Mouse (Mus musculus): ENCODE measurements around the gene Sox6. TPM values are rescaled to one million over a fixed set of nuclear protein-coding genes. Genes with fewer than 3 reads are reported as not detected.

Gene Sox6
- polyA plus RNA-seq, 1 experiment from 2014 or later = 37.5 TPM

GRCm38 (mm10) chr7:116035504-116035903 lies 3.1 kb downstream of the Sox6 start:
- Histone ChIP-seq H3K27me3 (ENCODE audit: control insufficient read depth, insufficient read depth, low read length) (peaks cover 34% of the 10 kb centered on the region), H3K9me3 (replicated peaks; ENCODE audit: control insufficient read depth, low read length) (no peaks in the 10 kb centered on the region), H3K36me3 (ENCODE audit: control insufficient read depth, insufficient read depth, low read length) (no peaks in the 10 kb centered on the region), H3K4me3 (replicated peaks; ENCODE audit: low read length) (no peak overlapping the region), H3K9ac (ENCODE audit: low read length) (no peak overlapping the region), H3K4me2 (ENCODE audit: low read depth, low read length) (0 out of 2 replicates have a peak overlapping the region, but pooled peaks have one; percentile 98), H3K27ac (ENCODE audit: low read length) (no peak overlapping the region), H3K4me1 (ENCODE audit: control insufficient read depth, insufficient read depth, low read length) (peaks cover 18% of the 10 kb centered on the region)
- ATAC-seq (ENCODE audit: insufficient read depth, low FRiP score) = no peak
- WGBS = 61% methylated on average over 4 of the region's 4 CpGs

GRCm38 (mm10) chr7:116034282-116034758 lies 4.3 kb downstream of the Sox6 start:
- ATAC-seq (ENCODE audit: insufficient read depth, low FRiP score) = peak; percentile 52
- H3K27ac ChIP-seq (ENCODE audit: low read length) = peak overlapping the region; percentile 83
- H3K9me3 ChIP-seq (replicated peaks; ENCODE audit: control insufficient read depth, low read length) = no peaks in the 10 kb centered on the region
- H3K4me1 ChIP-seq (ENCODE audit: control insufficient read depth, insufficient read depth, low read length) = peaks cover 15% of the 10 kb centered on the region
- H3K9ac ChIP-seq (ENCODE audit: low read length) = peak overlapping the region; percentile 77
- H3K27me3 ChIP-seq (ENCODE audit: control insufficient read depth, insufficient read depth, low read length) = peaks cover 33% of the 10 kb centered on the region
- peak overlapping the region; percentile 63 for H3K4me3 ChIP-seq (replicated peaks; ENCODE audit: low read length)
- under 1% methylated on average over 25 of the region's 25 CpGs for WGBS
- H3K4me2 ChIP-seq (ENCODE audit: low read depth, low read length) = peak overlapping the region; percentile 98
- H3K36me3 ChIP-seq (ENCODE audit: control insufficient read depth, insufficient read depth, low read length) = no peaks in the 10 kb centered on the region

GRCm38 (mm10) chr7:116033371-116034241 lies 5.0 kb downstream of the Sox6 start:
- peak overlapping the region; percentile 77 for H3K9ac ChIP-seq (ENCODE audit: low read length)
- peaks cover 30% of the 10 kb centered on the region for H3K27me3 ChIP-seq (ENCODE audit: control insufficient read depth, insufficient read depth, low read length)
- H3K4me3 ChIP-seq (replicated peaks; ENCODE audit: low read length) = peak overlapping the region; percentile 63
- H3K4me2 ChIP-seq (ENCODE audit: low read depth, low read length) = peak overlapping the region; percentile 98
- under 1% methylated on average over 54 of the region's 54 CpGs for WGBS
- peaks cover 12% of the 10 kb centered on the region for H3K4me1 ChIP-seq (ENCODE audit: control insufficient read depth, insufficient read depth, low read length)
- ATAC-seq (ENCODE audit: insufficient read depth, low FRiP score) = peak; percentile 51
- H3K27ac ChIP-seq (ENCODE audit: low read length) = peak overlapping the region; percentile 83
- H3K9me3 ChIP-seq (replicated peaks; ENCODE audit: control insufficient read depth, low read length) = no peaks in the 10 kb centered on the region
- H3K36me3 ChIP-seq (ENCODE audit: control insufficient read depth, insufficient read depth, low read length) = no peaks in the 10 kb centered on the region

- WGBS = under 1% methylated on average over 11 of the region's 11 CpGs
- H3K4me1 ChIP-seq (ENCODE audit: control insufficient read depth, insufficient read depth, low read length) = peaks cover 12% of the 10 kb centered on the region
- H3K9me3 ChIP-seq (replicated peaks; ENCODE audit: control insufficient read depth, low read length) = no peaks in the 10 kb centered on the region
- H3K36me3 ChIP-seq (ENCODE audit: control insufficient read depth, insufficient read depth, low read length) = no peaks in the 10 kb centered on the region
- ATAC-seq (ENCODE audit: insufficient read depth, low FRiP score) = 0 out of 2 replicates have a peak, but pooled peaks have one; percentile 21
- H3K4me2 ChIP-seq (ENCODE audit: low read depth, low read length) = peak overlapping the region; percentile 98
- peak overlapping the region; percentile 87 for H3K9ac ChIP-seq (ENCODE audit: low read length)
- peaks cover 30% of the 10 kb centered on the region for H3K27me3 ChIP-seq (ENCODE audit: control insufficient read depth, insufficient read depth, low read length)
- H3K27ac ChIP-seq (ENCODE audit: low read length) = peak overlapping the region; percentile 85
- H3K4me3 ChIP-seq (replicated peaks; ENCODE audit: low read length) = peak overlapping the region; percentile 63
These were observed 5.8 kb downstream of the Sox6 start for GRCm38 (mm10) chr7:116032596-116033307.

GRCm38 (mm10) chr7:116031718-116032595 lies 6.6 kb downstream of the Sox6 start:
- WGBS = under 1% methylated on average over 65 of the region's 65 CpGs
- no peaks in the 10 kb centered on the region for H3K36me3 ChIP-seq (ENCODE audit: control insufficient read depth, insufficient read depth, low read length)
- H3K9ac ChIP-seq (ENCODE audit: low read length) = peak overlapping the region; percentile 87
- peak overlapping the region; percentile 98 for H3K4me2 ChIP-seq (ENCODE audit: low read depth, low read length)
- peak overlapping the region; percentile 63 for H3K4me3 ChIP-seq (replicated peaks; ENCODE audit: low read length)
- H3K27ac ChIP-seq (ENCODE audit: low read length) = peak overlapping the region; percentile 85
- peak; percentile 68 for ATAC-seq (ENCODE audit: insufficient read depth, low FRiP score)
- H3K27me3 ChIP-seq (ENCODE audit: control insufficient read depth, insufficient read depth, low read length) = peaks cover 25% of the 10 kb centered on the region
- no peaks in the 10 kb centered on the region for H3K9me3 ChIP-seq (replicated peaks; ENCODE audit: control insufficient read depth, low read length)
- peaks cover 12% of the 10 kb centered on the region for H3K4me1 ChIP-seq (ENCODE audit: control insufficient read depth, insufficient read depth, low read length)

- Histone ChIP-seq H3K9ac (ENCODE audit: low read length) (peak overlapping the region; percentile 87), H3K36me3 (ENCODE audit: control insufficient read depth, insufficient read depth, low read length) (no peaks in the 10 kb centered on the region), H3K4me3 (replicated peaks; ENCODE audit: low read length) (peak overlapping the region; percentile 63), H3K4me1 (ENCODE audit: control insufficient read depth, insufficient read depth, low read length) (peaks cover 12% of the 10 kb centered on the region), H3K27ac (ENCODE audit: low read length) (peak overlapping the region; percentile 85), H3K27me3 (ENCODE audit: control insufficient read depth, insufficient read depth, low read length) (peaks cover 19% of the 10 kb centered on the region), H3K4me2 (ENCODE audit: low read depth, low read length) (peak overlapping the region; percentile 98), H3K9me3 (replicated peaks; ENCODE audit: control insufficient read depth, low read length) (no peaks in the 10 kb centered on the region)
- no peak for ATAC-seq (ENCODE audit: insufficient read depth, low FRiP score)
- 2% methylated on average over 14 of the region's 14 CpGs for WGBS
These were observed 7.2 kb downstream of the Sox6 start for GRCm38 (mm10) chr7:116031388-116031717.

- Histone ChIP-seq H3K9me3 (replicated peaks; ENCODE audit: control insufficient read depth, low read length) (no peaks in the 10 kb centered on the region), H3K27ac (ENCODE audit: low read length) (peak overlapping the region; percentile 85), H3K4me2 (ENCODE audit: low read depth, low read length) (peak overlapping the region; percentile 98), H3K4me3 (replicated peaks; ENCODE audit: low read length) (peak overlapping the region; percentile 63), H3K4me1 (ENCODE audit: control insufficient read depth, insufficient read depth, low read length) (peaks cover 12% of the 10 kb centered on the region), H3K36me3 (ENCODE audit: control insufficient read depth, insufficient read depth, low read length) (no peaks in the 10 kb centered on the region), H3K9ac (ENCODE audit: low read length) (peak overlapping the region; percentile 87), H3K27me3 (ENCODE audit: control insufficient read depth, insufficient read depth, low read length) (peaks cover 14% of the 10 kb centered on the region)
- ATAC-seq (ENCODE audit: insufficient read depth, low FRiP score) = no peak
- 38% methylated on average over 26 of the region's 26 CpGs for WGBS
These were observed 7.8 kb downstream of the Sox6 start for GRCm38 (mm10) chr7:116030597-116031387.

GRCm38 (mm10) chr7:116029991-116030390 lies 8.6 kb downstream of the Sox6 start:
- no peak for ATAC-seq (ENCODE audit: insufficient read depth, low FRiP score)
- no peaks in the 10 kb centered on the region for H3K9me3 ChIP-seq (replicated peaks; ENCODE audit: control insufficient read depth, low read length)
- H3K36me3 ChIP-seq (ENCODE audit: control insufficient read depth, insufficient read depth, low read length) = no peaks in the 10 kb centered on the region
- WGBS = 74% methylated on average over 3 of the region's 3 CpGs
- H3K4me3 ChIP-seq (replicated peaks; ENCODE audit: low read length) = no peak overlapping the region
- H3K9ac ChIP-seq (ENCODE audit: low read length) = no peak overlapping the region
- peaks cover 12% of the 10 kb centered on the region for H3K4me1 ChIP-seq (ENCODE audit: control insufficient read depth, insufficient read depth, low read length)
- H3K27me3 ChIP-seq (ENCODE audit: control insufficient read depth, insufficient read depth, low read length) = peaks cover 6% of the 10 kb centered on the region
- no peak overlapping the region for H3K27ac ChIP-seq (ENCODE audit: low read length)
- H3K4me2 ChIP-seq (ENCODE audit: low read depth, low read length) = no peak overlapping the region; the same call in none of the 2 replicates

Data from stomach, embryonic 16.5 days (tissue).